Mouse (Mus musculus) spleen, adult 2 months (tissue): ENCODE measurements around the gene Prkca. TPM values are rescaled to one million over a fixed set of nuclear protein-coding genes. Genes with fewer than 3 reads are reported as not detected.

Experiments used
- DNase-seq, 2 experiments: peaks; one replicate each; pipeline versions ENCODE4 v3.0.0 to v3.0.0-alpha.2; 2012 to 2021; ENCODE audit warnings: low spot score in 2 of 2, low read depth in 1 of 2
- H3K27ac ChIP-seq: fragments of 200-500 bp; 2 replicates; pipeline ENCODE4 v1.5.1; 2012; ENCODE audit warnings: low read length, inconsistent platforms; ENCODE audit not compliant: insufficient read depth
- H3K27me3 ChIP-seq: fragments of 200-500 bp; 2 replicates; pipeline ENCODE4 v1.6.1; 2012; ENCODE audit warnings: mild to moderate bottlenecking, moderate library complexity, low read length, inconsistent platforms; ENCODE audit not compliant: control insufficient read depth, insufficient read depth
- H3K36me3 ChIP-seq: fragments of 200-500 bp; 2 replicates; pipeline ENCODE4 v1.6.1; 2012; ENCODE audit warnings: mild to moderate bottlenecking, low read length, inconsistent platforms; ENCODE audit not compliant: control insufficient read depth, insufficient read depth
- H3K4me1 ChIP-seq: fragments of 200-500 bp; 2 replicates; pipeline ENCODE4 v1.6.1; 2011; ENCODE audit warnings: inconsistent platforms; ENCODE audit not compliant: control insufficient read depth, insufficient read depth, insufficient read length
- H3K4me3 ChIP-seq: fragments of 200-500 bp; 2 replicates; pipeline ENCODE4 v1.5.1; 2011; ENCODE audit warnings: mild to moderate bottlenecking, inconsistent platforms; ENCODE audit not compliant: insufficient read depth, insufficient read length; ENCODE audit errors: extremely low read depth
- CTCF ChIP-seq: fragments of 200-500 bp; IDR thresholded peaks from 2 replicates; pipeline ENCODE4 v1.5.1; 2011; ENCODE audit warnings: mild to moderate bottlenecking, inconsistent platforms; ENCODE audit not compliant: insufficient read depth, insufficient read length, insufficient replicate concordance; ENCODE audit errors: extremely low read depth
- POLR2A ChIP-seq: fragments of 200-500 bp; IDR thresholded peaks from 2 replicates; pipeline ENCODE4 v1.6.1; 2011; ENCODE audit warnings: low read depth, low read length, inconsistent platforms
- WGBS: fragments of 180-500 bp; shearing (Covaris S2); methylation state at CpG from one replicate; pipeline ENCODE4 v1.1.7; 2018; 5-methylcytosine and 5-hydroxymethylcytosine counted together
- polyA plus RNA-seq: library from polyadenylated mRNA; depleted of rRNA; stranded (reverse); fragments of >200 nt; gene quantifications from 2 replicates; pipeline ENCODE4 v1.2.3, GENCODE M21; 2012

Prkca gene
- polyA plus RNA-seq, 1 experiment: 8.4 TPM

DNA sequence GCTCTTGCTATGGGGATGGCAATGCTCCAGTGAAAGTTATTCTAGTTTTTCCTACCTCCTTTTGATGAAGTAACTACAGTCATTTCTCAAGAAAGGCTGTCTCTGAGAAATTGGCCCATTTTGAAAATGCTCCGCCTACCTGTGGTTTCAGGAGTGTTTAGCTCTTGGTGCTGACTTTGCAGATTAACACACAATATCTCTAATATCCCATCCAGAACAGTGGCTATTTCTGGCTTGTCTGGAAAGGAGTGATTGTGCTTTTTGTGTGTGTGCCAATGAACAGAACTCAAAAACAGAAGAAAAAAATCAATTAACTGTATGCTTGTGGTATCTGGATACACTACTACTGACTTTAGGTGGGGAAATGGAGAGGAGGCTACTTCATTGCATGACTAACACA, 395.8 kb downstream of the Prkca start:
- no peak for TF ChIP-seq POLR2A
- no peak for TF ChIP-seq CTCF
- DNase-seq: no peak
- no peaks in the 10 kb centered on the region for H3K27me3 ChIP-seq
- no peaks in the 10 kb centered on the region for H3K4me1 ChIP-seq
- H3K27ac ChIP-seq: no peak overlapping the region
- peaks cover 10% of the 10 kb centered on the region for H3K36me3 ChIP-seq
- H3K4me3 ChIP-seq: no peak overlapping the region
- WGBS: 90% methylated on average over 1 of the region's 1 CpGs

DNA sequence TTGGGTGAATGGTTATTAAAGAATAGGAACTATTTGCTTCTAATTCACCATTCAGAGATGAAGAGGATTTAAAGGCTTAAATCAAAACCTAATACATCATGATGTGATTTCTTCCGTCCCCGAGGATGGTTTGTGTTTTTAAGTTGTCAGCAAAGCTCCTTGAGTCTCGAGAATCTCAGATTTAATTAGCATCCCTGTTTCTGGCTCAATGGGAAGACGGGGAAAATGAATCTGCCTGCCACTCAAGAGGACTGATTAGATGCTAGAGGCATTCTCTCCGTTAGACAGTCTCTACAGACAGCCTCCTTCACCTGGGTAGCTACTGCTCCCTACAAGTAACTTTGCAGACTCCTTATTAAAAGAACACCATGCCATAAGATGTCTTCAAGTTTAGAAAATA, 396.9 kb downstream of the Prkca start:
- Histone ChIP-seq H3K36me3 (peaks cover 11% of the 10 kb centered on the region), H3K4me1 (no peaks in the 10 kb centered on the region), H3K27ac (no peak overlapping the region), H3K27me3 (no peaks in the 10 kb centered on the region), H3K4me3 (no peak overlapping the region)
- DNase-seq: no peak
- no peak for TF ChIP-seq CTCF
- 86% methylated on average over 5 of the region's 5 CpGs for WGBS

DNA sequence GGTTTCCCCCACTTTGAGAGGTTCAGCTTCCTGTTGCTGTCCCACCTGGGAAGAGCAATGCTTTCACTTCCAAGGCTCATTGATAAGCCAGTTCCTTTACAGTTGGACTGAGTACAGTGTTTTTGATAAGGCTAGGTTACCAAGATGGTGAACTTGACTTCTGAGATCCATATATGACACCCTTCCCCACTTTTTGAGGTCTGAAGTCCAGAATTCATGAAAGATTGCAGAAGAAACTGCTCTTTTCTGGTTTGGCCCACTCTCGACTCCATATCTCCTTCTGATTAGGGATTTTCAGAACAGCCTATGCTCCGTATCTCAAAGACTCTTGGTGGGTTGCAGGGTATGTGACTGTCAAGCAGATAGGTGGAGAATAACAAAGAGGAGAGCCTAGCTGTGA, 406.8 kb downstream of the Prkca start:
- no peaks in the 10 kb centered on the region for H3K4me1 ChIP-seq
- TF ChIP-seq CTCF (no peak), POLR2A (no peak)
- WGBS: 93% methylated on average over 2 of the region's 2 CpGs
- H3K27me3 ChIP-seq: no peaks in the 10 kb centered on the region
- no peak overlapping the region for H3K27ac ChIP-seq
- H3K4me3 ChIP-seq: no peak overlapping the region
- no peak for DNase-seq
- 0 out of 2 replicates have a peak, but pooled peaks cover 2% of the 10 kb centered on the region for H3K36me3 ChIP-seq

DNA sequence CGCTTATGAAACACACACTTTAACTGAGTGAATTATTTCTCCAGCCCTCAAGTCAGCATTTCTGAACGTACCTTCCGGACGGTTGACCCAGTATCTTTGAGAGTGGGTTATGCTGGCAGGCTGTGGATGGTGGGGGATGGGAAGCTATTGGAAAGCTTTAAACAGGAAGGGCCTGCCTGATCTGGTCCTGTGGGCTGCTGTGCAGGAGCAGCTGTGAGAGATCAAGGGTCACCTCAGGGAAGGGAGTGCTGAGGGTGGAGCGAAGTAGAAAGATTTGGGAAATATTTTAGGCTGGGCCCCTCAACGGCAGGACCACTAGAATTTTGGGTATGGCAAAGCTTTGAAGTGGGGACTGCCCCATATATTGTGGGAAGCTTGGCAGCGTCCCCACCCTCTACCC, 412.0 kb downstream of the Prkca start:
- 68% methylated on average over 7 of the region's 7 CpGs for WGBS
- no peaks in the 10 kb centered on the region for H3K27me3 ChIP-seq
- no peak for DNase-seq
- no peak overlapping the region for H3K4me3 ChIP-seq
- TF ChIP-seq CTCF: no peak
- TF ChIP-seq POLR2A: no peak
- no peaks in the 10 kb centered on the region for H3K4me1 ChIP-seq
- H3K27ac ChIP-seq: no peak overlapping the region
- no peaks in the 10 kb centered on the region for H3K36me3 ChIP-seq

DNA sequence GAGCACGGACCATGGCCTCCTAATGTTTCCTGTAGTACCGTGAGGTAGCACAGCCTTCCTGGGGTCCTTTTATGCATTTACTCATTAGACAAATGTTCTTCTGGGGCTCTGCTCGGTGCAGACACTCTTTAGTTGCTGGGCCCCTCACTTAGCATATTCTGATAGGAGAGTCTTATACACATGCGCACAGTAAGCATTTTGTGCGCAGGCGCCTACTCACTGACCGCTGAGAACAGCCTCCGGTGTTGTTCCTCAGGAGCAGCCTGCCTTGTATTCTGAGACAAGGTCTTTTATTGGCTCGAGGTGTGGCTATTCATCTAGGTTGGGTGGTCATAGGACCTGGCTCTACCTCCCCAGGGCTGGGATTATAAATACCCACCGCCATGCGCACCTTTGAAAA, 412.4 kb downstream of the Prkca start:
- DNase-seq: no peak
- no peak overlapping the region for H3K27ac ChIP-seq
- TF ChIP-seq POLR2A (no peak), CTCF (no peak)
- 90% methylated on average over 11 of the region's 11 CpGs for WGBS
- H3K27me3 ChIP-seq: no peaks in the 10 kb centered on the region
- no peak overlapping the region for H3K4me3 ChIP-seq
- H3K4me1 ChIP-seq: no peaks in the 10 kb centered on the region
- no peaks in the 10 kb centered on the region for H3K36me3 ChIP-seq

DNA sequence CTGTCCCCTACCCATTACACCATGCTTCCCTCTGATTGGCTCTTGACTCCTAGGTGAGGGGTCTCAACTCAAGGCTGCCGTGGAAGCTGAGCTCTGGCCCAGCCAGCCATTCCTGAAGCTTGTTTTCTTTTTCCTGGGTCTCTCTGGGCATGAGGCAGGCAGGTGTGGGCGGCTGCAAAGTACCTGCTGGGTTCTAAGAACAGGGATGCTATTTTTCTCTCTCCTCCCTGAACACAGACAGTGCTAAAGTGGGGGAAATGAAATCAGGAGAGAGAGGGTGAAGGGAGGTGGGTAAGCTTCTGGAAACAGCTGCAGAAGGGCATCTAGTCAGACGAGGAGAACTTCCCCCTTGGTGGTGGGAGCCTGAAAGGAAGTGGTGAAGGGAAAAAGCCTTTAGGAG, 414.0 kb downstream of the Prkca start:
- no peaks in the 10 kb centered on the region for H3K36me3 ChIP-seq
- no peaks in the 10 kb centered on the region for H3K27me3 ChIP-seq
- WGBS: 38% methylated on average over 3 of the region's 3 CpGs
- H3K4me1 ChIP-seq: no peaks in the 10 kb centered on the region
- TF ChIP-seq CTCF (no peak), POLR2A (no peak)
- H3K4me3 ChIP-seq: no peak overlapping the region
- DNase-seq: no peak
- no peak overlapping the region for H3K27ac ChIP-seq

DNA sequence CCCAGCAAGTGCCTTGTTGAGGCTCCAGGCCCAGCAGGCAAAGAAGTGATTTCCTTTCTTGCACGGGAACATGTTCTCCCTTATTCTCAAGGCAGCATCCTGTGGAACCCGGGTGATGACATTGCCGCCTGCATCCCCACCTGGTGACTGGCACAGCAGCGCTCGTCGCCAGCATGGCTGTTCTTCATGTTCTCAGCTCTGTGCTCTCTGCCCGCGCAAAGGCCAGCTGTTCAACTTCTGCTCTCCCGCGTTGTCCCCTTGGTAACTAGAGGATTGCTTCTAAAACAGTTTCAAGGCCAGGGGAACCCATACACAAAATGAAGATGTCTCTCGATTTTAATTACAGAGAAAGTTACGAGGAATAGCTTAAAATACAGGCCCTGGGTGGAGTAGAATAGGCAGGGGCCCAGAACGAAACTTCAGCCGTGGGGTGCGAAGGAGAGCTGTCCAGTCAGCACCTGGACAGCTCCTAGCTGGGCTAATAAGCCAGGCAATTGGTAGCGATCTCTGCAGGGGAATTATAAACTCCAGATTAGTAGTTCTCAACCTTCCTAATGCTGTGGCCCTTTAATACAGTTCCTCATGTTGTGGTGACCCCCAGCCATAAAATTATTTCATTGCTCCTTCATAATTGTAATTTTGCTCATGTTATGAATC, 423.7 kb downstream of the Prkca start:
- TF ChIP-seq CTCF (no peak), POLR2A (no peak)
- WGBS: 54% methylated on average over 16 of the region's 16 CpGs
- Histone ChIP-seq H3K36me3 (no peaks in the 10 kb centered on the region), H3K4me1 (no peaks in the 10 kb centered on the region), H3K27me3 (no peaks in the 10 kb centered on the region), H3K4me3 (no peak overlapping the region), H3K27ac (no peak overlapping the region)
- no peak for DNase-seq
